Mouse (Mus musculus) layer of hippocampus, postnatal 25 days (tissue): ENCODE results near the gene 9530002B09Rik. TPM values are rescaled to one million over a fixed set of nuclear protein-coding genes. Genes with fewer than 3 reads are reported as not detected.

Experiments used
- DNase-seq, 2 experiments: peaks; one replicate each; pipeline ENCODE4 v3.0.0; 2022; ENCODE audit warnings: mixed read lengths in 2 of 2, low spot score in 1 of 2; ENCODE audit errors: extremely low spot score in 1 of 2
- total RNA-seq, 2 experiments: library from RNA; stranded (reverse); gene quantifications; 2 replicates each; pipeline ENCODE4 v1.2.3; 2021

Gene 9530002B09Rik
- total RNA-seq, result not detected

- DNase-seq, result no peak
These were observed at the start of gene 9530002B09Rik for GRCm38 (mm10) chr4:122688975-122689374. 9530002B09Rik (plus strand) TSS chr4:122689275.

Other genes starting within 250 kb of the 9530002B09Rik start
- 10 to 100 TPM; 80.2 to 83.5 TPM for gene Ppt1, start 147.0 kb downstream of the 9530002B09Rik start, total RNA-seq
- gene Cap1, start 196.8 kb downstream of the 9530002B09Rik start, total RNA-seq, result 100 to 1,000 TPM; 299 to 313 TPM